Mouse (Mus musculus): ENCODE data around the gene Nipsnap2.

DNA sequence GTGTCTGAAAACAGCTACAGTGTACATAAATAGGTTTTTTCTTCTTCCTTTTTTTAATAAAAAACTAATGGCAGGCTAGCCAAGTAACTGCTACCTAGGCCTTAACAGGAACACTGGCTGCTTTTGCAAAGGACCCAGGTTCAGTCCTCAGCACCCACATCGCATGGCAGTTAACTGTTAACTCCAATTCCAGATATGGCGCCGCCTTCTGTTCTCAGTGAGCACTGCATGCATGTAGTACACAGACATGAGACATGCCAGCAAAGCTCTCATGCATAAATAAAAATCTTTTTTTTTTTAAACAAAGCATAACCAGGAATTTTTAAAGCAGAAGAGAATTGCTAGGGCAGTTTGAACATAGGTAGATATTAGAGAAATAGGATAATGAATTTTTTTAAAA is 4.7 kb upstream of the Nipsnap2 start:
- TF ChIP-seq TAL1 (IDR thresholded peaks at IDR 0.05; ENCODE audit: low read length) (no peak), GATA1 (IDR thresholded peaks at IDR 0.05; ENCODE audit: low read length) (no peak)
